Mouse (Mus musculus) midbrain, postnatal 0 days (tissue): ENCODE results near the gene Polq. TPM values are rescaled to one million over a fixed set of nuclear protein-coding genes. Genes with fewer than 3 reads are reported as not detected.

ENCODE experiments used
- ATAC-seq: fragments of 200-750 bp; cut with Nextera tagmentation; 2 replicates; pipeline ENCODE4 v1.8.0; 2017; ENCODE audit warnings: moderate number of reproducible peaks, mild to moderate bottlenecking, moderate TSS enrichment, moderate library complexity; ENCODE audit not compliant: low FRiP score
- DNase-seq: peaks from one replicate; pipeline ENCODE4 v3.0.0-alpha.2; 2015; ENCODE audit warnings: low spot score
- H3K27ac ChIP-seq: fragments of 300-500 bp; sonication (generic); 2 replicates; pipeline ENCODE4 v1.5.1; 2014; ENCODE audit warnings: low read depth, mild to moderate bottlenecking, low read length, mixed read lengths
- H3K27me3 ChIP-seq: fragments of 300-500 bp; sonication (generic); 2 replicates; pipeline ENCODE4 v1.6.1; 2014; ENCODE audit warnings: low read length, control low read depth, mixed read lengths; ENCODE audit not compliant: insufficient read depth
- H3K36me3 ChIP-seq: fragments of 300-500 bp; sonication (generic); 2 replicates; pipeline ENCODE4 v1.6.1; 2014; ENCODE audit warnings: low read length, control low read depth, mixed read lengths; ENCODE audit not compliant: insufficient read depth
- H3K4me1 ChIP-seq: fragments of 300-500 bp; sonication (generic); 2 replicates; pipeline ENCODE4 v1.6.1; 2014; ENCODE audit warnings: mild to moderate bottlenecking, control low read depth, antibody characterized with exemption, low read length, mixed read lengths; ENCODE audit not compliant: insufficient read depth
- H3K4me2 ChIP-seq: fragments of 300-500 bp; sonication (generic); 2 replicates; pipeline ENCODE4 v1.6.1; 2014; ENCODE audit warnings: low read depth, mild to moderate bottlenecking, low read length, mixed read lengths; ENCODE audit not compliant: poor library complexity, severe bottlenecking
- H3K4me3 ChIP-seq: fragments of 300-500 bp; sonication (generic); 2 replicates; pipeline ENCODE4 v1.5.1; 2014; ENCODE audit warnings: low read depth, mild to moderate bottlenecking, low read length, moderate library complexity
- H3K9ac ChIP-seq: fragments of 300-500 bp; sonication (generic); replicated peaks from 2 replicates; pipeline ENCODE4 v1.6.1; 2014; ENCODE audit warnings: mild to moderate bottlenecking, low read length, moderate library complexity, mixed read lengths; ENCODE audit not compliant: poor library complexity, severe bottlenecking
- H3K9me3 ChIP-seq: fragments of 300-500 bp; sonication (generic); 2 replicates; pipeline ENCODE4 v1.6.1; 2016; ENCODE audit warnings: low read length, control low read depth
- CTCF ChIP-seq: IDR thresholded peaks from 2 replicates; pipeline ENCODE4 v1.5.1; 2016; ENCODE audit warnings: antibody characterized with exemption, mild to moderate bottlenecking
- WGBS: fragments of 180-500 bp; shearing (Covaris S2); extraction: QIAGEN DNeasy Blood & Tissue Kit; methylation state at CpG from one replicate; pipeline ENCODE4 v1.1.7; 2014; 5-methylcytosine and 5-hydroxymethylcytosine counted together
- polyA plus RNA-seq: library from polyadenylated mRNA; unstranded; fragments of >200 nt; fragmentation: Nextera tagmentation; extraction: Ambion mirVana; gene quantifications from 2 replicates; pipeline ENCODE4 v1.2.1, GENCODE M21; 2015
- total RNA-seq: library from RNA; depleted of rRNA; stranded (reverse); fragments of >200 nt; gene quantifications from 2 replicates; pipeline ENCODE4 v1.2.3, GENCODE M21; 2014

Gene Polq
- total and polyA plus RNA-seq, 2 experiments from 2014 or later: 1.0 to 1.5 TPM

DNA sequence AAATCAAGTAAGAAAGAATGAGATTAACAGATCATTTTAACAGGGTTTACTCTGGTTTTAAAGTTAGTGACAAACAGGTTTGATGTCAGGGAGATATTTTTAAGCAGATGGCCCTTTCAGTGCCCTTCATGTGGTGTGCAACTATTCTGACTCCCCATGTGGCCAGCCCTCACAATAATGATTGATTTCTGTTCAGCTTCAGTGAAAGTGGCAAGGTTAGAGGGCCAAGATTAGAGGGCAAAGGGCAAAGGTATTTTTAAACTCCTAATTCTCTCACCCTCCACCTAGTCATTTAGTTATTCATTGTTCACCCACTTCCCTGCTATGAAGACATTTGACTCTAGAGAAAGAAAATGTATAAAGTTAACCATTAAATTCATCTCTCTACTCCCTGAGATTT lies 23.5 kb upstream of the Polq start:
- H3K27me3 ChIP-seq: no peaks in the 10 kb centered on the region
- H3K4me3 ChIP-seq: no peak overlapping the region
- H3K4me1 ChIP-seq: no peaks in the 10 kb centered on the region
- no peak for ATAC-seq
- no peak for TF ChIP-seq CTCF
- no peak for DNase-seq
- H3K9ac ChIP-seq: no peak overlapping the region
- H3K36me3 ChIP-seq: no peaks in the 10 kb centered on the region
- H3K27ac ChIP-seq: no peak overlapping the region
- H3K9me3 ChIP-seq: no peaks in the 10 kb centered on the region
- no peak overlapping the region for H3K4me2 ChIP-seq

DNA sequence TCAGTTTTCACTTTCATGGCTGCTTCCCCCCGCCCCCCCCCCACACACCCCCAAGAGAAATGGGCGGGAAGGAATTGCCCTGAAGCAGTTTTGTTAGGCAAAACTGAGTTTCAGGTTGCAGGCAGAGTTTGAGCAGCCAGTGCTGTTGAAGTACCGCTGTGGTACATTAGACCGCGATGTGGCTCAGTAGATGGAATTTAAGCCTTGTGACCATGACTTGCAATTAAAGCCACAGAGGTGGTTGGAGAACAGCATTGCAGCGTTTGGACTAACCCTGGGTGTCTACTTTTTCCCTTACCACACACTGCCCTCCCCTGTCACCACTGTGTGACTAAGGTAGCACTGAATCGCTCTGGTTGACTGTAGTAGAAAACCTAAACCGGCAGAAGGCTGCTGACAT lies 22.1 kb upstream of the Polq start:
- TF ChIP-seq CTCF: no peak
- Histone ChIP-seq H3K4me3 (no peak overlapping the region), H3K9ac (no peak overlapping the region), H3K27me3 (no peaks in the 10 kb centered on the region), H3K4me2 (no peak overlapping the region), H3K4me1 (no peaks in the 10 kb centered on the region), H3K36me3 (no peaks in the 10 kb centered on the region), H3K27ac (no peak overlapping the region), H3K9me3 (no peaks in the 10 kb centered on the region)
- ATAC-seq (no peak), DNase-seq (no peak)
- WGBS: 75% methylated on average over 8 of the region's 8 CpGs

DNA sequence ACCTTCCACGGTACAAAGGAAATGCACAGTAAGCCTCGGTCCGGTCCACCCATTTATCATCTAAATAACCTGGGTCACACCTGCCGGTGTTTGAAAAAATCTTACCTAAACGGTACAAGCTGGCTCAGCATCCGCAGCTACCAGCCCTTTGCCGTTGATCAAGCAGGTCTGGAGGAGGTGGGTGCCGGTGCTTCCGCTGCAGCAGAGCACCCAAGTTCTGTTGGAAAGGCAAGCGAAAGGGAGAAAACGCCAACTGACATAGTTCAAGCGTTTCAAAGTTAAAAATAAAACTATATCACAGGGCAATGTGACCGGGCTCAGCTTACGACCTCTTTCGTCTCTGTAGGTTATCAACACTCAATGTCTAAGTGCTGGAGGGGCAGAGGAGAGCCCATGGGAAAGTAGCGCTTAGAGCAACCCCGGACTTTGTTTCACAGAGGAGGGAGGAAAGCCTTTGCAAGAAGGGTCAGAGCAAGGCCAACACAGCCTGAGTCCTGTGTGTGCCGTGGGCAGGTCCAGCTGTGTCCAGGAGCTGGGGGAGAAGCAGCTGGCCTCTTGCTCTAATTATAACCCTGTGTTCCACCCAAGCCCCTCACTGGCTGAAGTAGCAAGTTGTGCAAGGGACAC lies 21.5 kb upstream of the Polq start, which contains the start of gene Fbxo40:
Fbxo40 (minus strand) TSS at position 469 of the 627 bp plus-strand sequence.
- TF ChIP-seq CTCF: no peak
- no peaks in the 10 kb centered on the region for H3K4me1 ChIP-seq
- 85% methylated on average over 18 of the region's 18 CpGs for WGBS
- H3K4me3 ChIP-seq: no peak within 1 kb of the TSS
- H3K9me3 ChIP-seq: no peaks in the 10 kb centered on the region
- no peaks in the 10 kb centered on the region for H3K27me3 ChIP-seq
- H3K36me3 ChIP-seq: no peaks in the 10 kb centered on the region
- H3K27ac ChIP-seq: no peak within 1 kb of the TSS
- no peak within 1 kb of the TSS for H3K9ac ChIP-seq
- ATAC-seq (no peak), DNase-seq (no peak)
- no peak within 1 kb of the TSS for H3K4me2 ChIP-seq

DNA sequence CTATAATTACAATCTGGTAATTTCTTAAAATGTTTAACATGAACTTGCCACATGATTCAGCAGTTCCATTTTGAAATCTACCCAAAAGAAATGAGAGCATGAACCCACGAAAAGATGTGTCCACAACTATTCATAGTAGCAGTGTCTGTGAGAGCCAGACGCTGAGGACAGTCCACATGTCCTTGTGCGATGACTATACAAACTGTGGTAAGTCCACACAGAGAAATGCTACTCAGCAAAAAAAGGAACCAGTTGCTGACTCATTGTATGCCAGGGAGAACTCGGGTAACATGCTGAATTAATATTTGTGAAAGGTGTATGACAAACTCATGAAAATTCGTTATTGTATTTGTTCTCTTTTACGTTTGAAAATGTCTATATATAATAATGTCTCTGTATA lies 13.9 kb upstream of the Polq start:
- no peak overlapping the region for H3K4me2 ChIP-seq
- WGBS: 79% methylated on average over 6 of the region's 6 CpGs

DNA sequence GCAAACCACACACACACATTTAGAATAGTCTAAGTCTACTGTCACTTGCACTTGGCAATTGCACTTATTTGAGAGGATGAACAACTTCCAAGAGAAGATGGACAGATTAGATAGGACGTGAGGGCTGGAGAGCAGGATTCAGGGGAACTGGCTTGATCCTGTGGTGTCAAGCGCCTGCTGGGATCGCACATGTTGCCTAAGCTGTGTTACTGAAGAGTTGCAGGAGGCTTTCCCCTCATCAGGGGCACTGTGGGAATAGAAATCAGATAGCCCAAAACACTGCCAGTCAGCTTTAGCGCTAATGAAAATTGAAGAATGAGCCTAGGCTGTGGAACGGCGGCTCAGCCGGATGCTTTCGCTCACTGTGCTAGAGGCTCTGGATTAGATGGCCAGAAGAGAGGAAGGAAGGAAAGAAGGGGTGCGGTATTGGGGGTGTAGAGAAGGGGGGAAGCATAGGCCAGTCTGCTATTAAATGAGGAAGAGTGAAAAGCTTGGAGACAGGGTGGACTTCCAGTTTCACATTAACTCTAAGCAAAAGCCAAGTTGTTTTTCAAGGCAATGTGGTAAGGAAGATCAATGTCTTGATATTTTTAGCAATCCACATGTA lies 12.1 kb upstream of the Polq start:
- ATAC-seq: no peak
- Histone ChIP-seq H3K4me3 (no peak overlapping the region), H3K9me3 (no peaks in the 10 kb centered on the region), H3K4me2 (no peak overlapping the region), H3K27ac (no peak overlapping the region), H3K4me1 (no peaks in the 10 kb centered on the region), H3K9ac (no peak overlapping the region), H3K27me3 (no peaks in the 10 kb centered on the region), H3K36me3 (no peaks in the 10 kb centered on the region)
- DNase-seq: no peak
- no peak for TF ChIP-seq CTCF
- WGBS: 82% methylated on average over 9 of the region's 9 CpGs

More for the DNA sequence above, 13.9 kb upstream of the Polq start:
- no peak overlapping the region for H3K27ac ChIP-seq
- H3K4me3 ChIP-seq: no peak overlapping the region
- H3K9ac ChIP-seq: no peak overlapping the region
- ATAC-seq (no peak), DNase-seq (no peak)
- no peaks in the 10 kb centered on the region for H3K9me3 ChIP-seq
- H3K36me3 ChIP-seq: no peaks in the 10 kb centered on the region
- H3K4me1 ChIP-seq: no peaks in the 10 kb centered on the region
- no peak for TF ChIP-seq CTCF
- no peaks in the 10 kb centered on the region for H3K27me3 ChIP-seq

DNA sequence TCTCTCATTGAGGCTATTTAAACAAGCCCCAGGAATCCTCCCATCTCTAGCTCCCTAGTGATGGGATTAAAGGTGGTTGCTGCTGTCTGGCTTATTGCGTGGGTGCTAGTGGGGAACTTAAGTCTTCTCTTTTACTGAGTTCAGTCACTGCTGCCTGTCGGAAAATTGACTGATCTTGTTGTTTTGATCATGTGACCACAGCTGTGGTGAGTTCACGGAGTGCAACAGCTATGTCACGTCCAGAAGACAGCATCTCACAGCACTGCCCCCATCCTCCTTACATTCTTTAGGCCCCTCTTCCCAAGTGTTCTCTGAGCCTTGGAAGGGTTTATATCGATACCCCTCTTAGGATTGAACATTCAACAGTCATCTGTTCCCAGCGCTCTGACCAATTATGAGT lies 2.3 kb upstream of the Polq start:
- no peak for DNase-seq
- no peaks in the 10 kb centered on the region for H3K27me3 ChIP-seq
- H3K4me2 ChIP-seq: no peak overlapping the region
- no peak for TF ChIP-seq CTCF
- H3K36me3 ChIP-seq: no peaks in the 10 kb centered on the region
- no peak overlapping the region for H3K27ac ChIP-seq
- no peaks in the 10 kb centered on the region for H3K9me3 ChIP-seq
- peaks cover 9% of the 10 kb centered on the region; the same call in 1 of the 2 replicates for H3K4me1 ChIP-seq
- WGBS: 74% methylated on average over 6 of the region's 6 CpGs
- no peak for ATAC-seq
- no peak overlapping the region for H3K4me3 ChIP-seq
- H3K9ac ChIP-seq: no peak overlapping the region
